21 mouse cellular contexts compared by ENCODE assay signal in genomic region chr7:100824661-100825060, GRCm38 (mm10). TPM values are rescaled to one million over a fixed set of nuclear protein-coding genes. Genes with fewer than 3 reads are reported as not detected.
DNase-seq lines count a peak whose midpoint lies in the region; ATAC-seq and TF ChIP-seq lines count a peak whose summit lies in the region.
"Had no signal": no experiment of that assay in that cellular context is flagged by ENCODE, and none has a peak within 500 bp of the region (broad histone marks: within the 10 kb centered on the region; RNA-seq: fewer than 3 reads in every experiment).

No protein-coding gene starts in this region.

- H3K9me3 ChIP-seq in midbrain, embryonic 11.5 days (ENCODE audit: control insufficient read depth, low read length), result no peaks in the 10 kb centered on the region
- H3K9me3 ChIP-seq: embryonic facial prominence, embryonic 12.5 days; embryonic facial prominence, embryonic 15.5 days; hindbrain, embryonic 12.5 days; hindbrain, embryonic 15.5 days had no signal

- intact Hi-C loops in gastrocnemius, adult 2 months (cut with DNase I), result no loop called here

- H3K4me2 ChIP-seq in midbrain, embryonic 11.5 days, result no peak overlapping the region
- H3K4me2 ChIP-seq: embryonic facial prominence, embryonic 12.5 days; embryonic facial prominence, embryonic 15.5 days; heart, embryonic 11.5 days; hindbrain, embryonic 12.5 days; hindbrain, embryonic 15.5 days had no signal

- TF ChIP-seq CTCF in gastrocnemius, adult 2 months (IDR thresholded peaks at IDR 0.05), result no peak

- DNase-seq in cerebellum, adult 9-10 months, result peak; percentile 60
- no peak for DNase-seq in cerebellum, adult 9-11 months
- DNase-seq in gastrocnemius, adult 2 months, result peak; percentile 69
- DNase-seq in gastrocnemius, postnatal 4 days (ENCODE audit: low spot score in 2 of 2), result no peak
- peak; percentile 36 for DNase-seq in skeletal muscle tissue, adult 2 months (ENCODE audit: low read depth, low spot score)
- no peak for DNase-seq in midbrain, embryonic 11.5 days (ENCODE audit: low spot score, missing footprints)
- DNase-seq: adrenal gland, adult 2 months; adrenal gland, postnatal 14 days; cerebellum, postnatal 10 days; forebrain, postnatal 0 days; gastrocnemius, postnatal 36 days; heart, adult 11 months; kidney, adult 2 months had no signal

- 92% methylated on average over 3 of the region's 3 CpGs for WGBS in midbrain, embryonic 11.5 days

- no peak for ATAC-seq in midbrain, embryonic 11.5 days (ENCODE audit: low FRiP score)
- ATAC-seq: CD4-positive, CD25-positive, alpha-beta regulatory T cell, adult 4 months; forebrain, embryonic 14.5 days; forebrain, postnatal 0 days; intestine, postnatal 0 days had no signal

- no peaks in the 10 kb centered on the region for H3K36me3 ChIP-seq in midbrain, embryonic 11.5 days (ENCODE audit: control insufficient read depth, insufficient read depth, low read length)

- H3K4me1 ChIP-seq in midbrain, embryonic 11.5 days (ENCODE audit: control insufficient read depth, insufficient read depth, low read length), result no peaks in the 10 kb centered on the region
- H3K4me1 ChIP-seq: embryonic facial prominence, embryonic 12.5 days; embryonic facial prominence, embryonic 15.5 days; hindbrain, embryonic 12.5 days; hindbrain, embryonic 15.5 days had no signal

- H3K4me3 ChIP-seq in gastrocnemius, adult 2 months, result no peak overlapping the region
- H3K4me3 ChIP-seq in midbrain, embryonic 11.5 days (ENCODE audit: low read depth, low read length), result no peak overlapping the region
- H3K4me3 ChIP-seq: embryonic facial prominence, embryonic 12.5 days; embryonic facial prominence, embryonic 15.5 days; hindbrain, embryonic 12.5 days; hindbrain, embryonic 15.5 days had no signal

- peak overlapping the region; percentile 73 for H3K27ac ChIP-seq in gastrocnemius, adult 2 months
- no peak overlapping the region for H3K27ac ChIP-seq in midbrain, embryonic 11.5 days (ENCODE audit: low read depth, low read length)
- H3K27ac ChIP-seq: embryonic facial prominence, embryonic 12.5 days; embryonic facial prominence, embryonic 15.5 days; hindbrain, embryonic 12.5 days; hindbrain, embryonic 15.5 days had no signal

- no peak overlapping the region for H3K9ac ChIP-seq in midbrain, embryonic 11.5 days (ENCODE audit: low read length)
- H3K9ac ChIP-seq: embryonic facial prominence, embryonic 12.5 days; embryonic facial prominence, embryonic 15.5 days; forebrain, postnatal 0 days; hindbrain, embryonic 12.5 days; hindbrain, embryonic 15.5 days had no signal

- no peaks in the 10 kb centered on the region for H3K27me3 ChIP-seq in midbrain, embryonic 11.5 days (ENCODE audit: control insufficient read depth, insufficient read depth, low read length)
- H3K27me3 ChIP-seq: embryonic facial prominence, embryonic 12.5 days; embryonic facial prominence, embryonic 15.5 days; hindbrain, embryonic 12.5 days; hindbrain, embryonic 15.5 days had no signal

RNA-seq across cellular contexts. Expression of gene Relt, which starts 38.6 kb away (rescaled TPM):
- 10 to 100 TPM in 1 of 2 experiments, 1 to 10 TPM in 1; 9.5 to 19.8 TPM for total RNA-seq in gastrocnemius, adult 2 months (2021)
- 10 to 100 TPM; 14.5 to 15.5 TPM for total RNA-seq in gastrocnemius, postnatal 4 days (2021)
- polyA plus RNA-seq in midbrain, embryonic 11.5 days (2014; fragmentation: Nextera tagmentation; extraction: Ambion mirVana), result 1.7 and 2.2 TPM in 2 replicates

Comparison
In these comparisons a context has a peak if more than half of its experiments do, and no peak if none do; other contexts are left out.
1. DNase-seq: peak in cerebellum, adult 9-10 months (single experiment), gastrocnemius, adult 2 months (single experiment) and skeletal muscle tissue, adult 2 months (single experiment); none in cerebellum, adult 9-11 months (single experiment), gastrocnemius, postnatal 4 days (0 of 2) and midbrain, embryonic 11.5 days (single experiment).